Comparison of ENCODE assay signal across 39 mouse cellular contexts in genomic region chr1:37179852-37180251, GRCm38 (mm10). TPM values are rescaled to one million over a fixed set of nuclear protein-coding genes. Genes with fewer than 3 reads are reported as not detected.
"Had no signal": no experiment of that assay in that cellular context is flagged by ENCODE, and none has a peak within 500 bp of the region (broad histone marks: within the 10 kb centered on the region; RNA-seq: fewer than 3 reads in every experiment).

No protein-coding gene starts in this region.

- H3K4me1 ChIP-seq: heart, embryonic 12.5 days; heart, embryonic 15.5 days; hindbrain, embryonic 10.5 days; hindbrain, embryonic 12.5 days; hindbrain, embryonic 13.5 days; hindbrain, embryonic 15.5 days; intestine, embryonic 15.5 days; kidney, embryonic 15.5 days had no signal

- H3K27ac ChIP-seq: heart, embryonic 13.5 days; heart, embryonic 15.5 days; hindbrain, embryonic 10.5 days; hindbrain, embryonic 12.5 days; hindbrain, embryonic 13.5 days; hindbrain, embryonic 14.5 days; hindbrain, embryonic 15.5 days; hindbrain, postnatal 0 days; intestine, embryonic 15.5 days; kidney, embryonic 15.5 days; kidney, postnatal 0 days; layer of hippocampus, adult 2 months; left cerebral cortex, adult 2 months had no signal

- DNase-seq: heart, postnatal 10 days; heart, postnatal 14 days; heart, postnatal 36 days; heart, postnatal 4 days; kidney, adult 11 months; kidney, adult 18-20 months; kidney, adult 2 months; kidney, adult 8-10 months; kidney, adult 9 months; kidney, postnatal 10 days; kidney, postnatal 14 days; kidney, postnatal 25 days; kidney, postnatal 36 days; kidney, postnatal 4 days; layer of hippocampus, adult 9-11 months; layer of hippocampus, postnatal 36 days had no signal

- ATAC-seq: hindbrain, embryonic 16.5 days; hindbrain, postnatal 0 days; inflammation-experienced regulatory T-cells, adult 6 months; intestine, embryonic 15.5 days; intestine, embryonic 16.5 days; intestine, postnatal 0 days had no signal

- H3K9me3 ChIP-seq: heart, embryonic 13.5 days; heart, embryonic 15.5 days; hindbrain, embryonic 10.5 days; hindbrain, embryonic 12.5 days; hindbrain, embryonic 13.5 days; hindbrain, embryonic 15.5 days; intestine, embryonic 15.5 days; kidney, embryonic 15.5 days had no signal

- H3K4me3 ChIP-seq: heart, embryonic 12.5 days; heart, embryonic 13.5 days; heart, embryonic 15.5 days; hindbrain, embryonic 10.5 days; hindbrain, embryonic 12.5 days; hindbrain, embryonic 13.5 days; hindbrain, embryonic 15.5 days; intestine, embryonic 15.5 days; kidney, embryonic 15.5 days; layer of hippocampus, adult 2 months; left cerebral cortex, adult 2 months had no signal

- H3K27me3 ChIP-seq: heart, embryonic 12.5 days; heart, embryonic 13.5 days; heart, embryonic 15.5 days; hindbrain, embryonic 12.5 days; hindbrain, embryonic 13.5 days; hindbrain, embryonic 15.5 days; intestine, embryonic 15.5 days; kidney, embryonic 15.5 days had no signal

- H3K36me3 ChIP-seq: heart, embryonic 12.5 days; heart, embryonic 13.5 days; heart, embryonic 15.5 days; hindbrain, embryonic 10.5 days; hindbrain, embryonic 12.5 days; hindbrain, embryonic 13.5 days; hindbrain, embryonic 15.5 days; intestine, embryonic 15.5 days; kidney, embryonic 15.5 days had no signal

- H3K9ac ChIP-seq: heart, embryonic 12.5 days; heart, embryonic 13.5 days; heart, embryonic 15.5 days; hindbrain, embryonic 12.5 days; hindbrain, embryonic 13.5 days; hindbrain, embryonic 14.5 days; hindbrain, embryonic 15.5 days; intestine, embryonic 15.5 days; kidney, embryonic 15.5 days had no signal

- H3K4me2 ChIP-seq: heart, embryonic 12.5 days; heart, embryonic 13.5 days; heart, embryonic 15.5 days; hindbrain, embryonic 12.5 days; hindbrain, embryonic 13.5 days; hindbrain, embryonic 14.5 days; hindbrain, embryonic 15.5 days; intestine, embryonic 15.5 days; kidney, embryonic 15.5 days had no signal

RNA-seq across cellular contexts. Expression of gene Cnga3, which starts 34.4 kb away (rescaled TPM):
- total RNA-seq: heart, postnatal 4 days; hematopoietic stem cell, adult 5-6 weeks had no signal
- polyA plus RNA-seq: heart, embryonic 12.5 days; heart, embryonic 13.5 days; heart, embryonic 14.5 days; heart, embryonic 16.5 days; hindbrain, embryonic 11.5 days; hindbrain, embryonic 13.5 days; hindbrain, embryonic 15.5 days; inflammation-experienced regulatory T-cells, adult 6 months; kidney, adult 2 months; kidney, embryonic 14.5 days; kidney, postnatal 0 days had no signal
